Mouse (Mus musculus) thymus, adult 18-20 months (tissue): ENCODE measurements around the gene Rnf168.
"Not testable (repeated sequence)": the region's sequence is repeated elsewhere in the genome, so short reads cannot be mapped to it uniquely, and the experiment has no call there.

ENCODE experiments used
- DNase-seq, 2 experiments: peaks; one replicate each; pipeline ENCODE4 v3.0.0; 2022; ENCODE audit warnings: mixed read lengths in 2 of 2

The Rnf168 gene

GRCm38 (mm10) chr16:32277308-32278256, at the start of gene Rnf168:
TSS of gene Rnf168 (plus strand) at chr16:32277459.
- peak; percentile 80 to 83 for DNase-seq

GRCm38 (mm10) chr16:32232050-32232449, 45.2 kb upstream of the Rnf168 start:
- DNase-seq: not testable (repeated sequence)

DNA sequence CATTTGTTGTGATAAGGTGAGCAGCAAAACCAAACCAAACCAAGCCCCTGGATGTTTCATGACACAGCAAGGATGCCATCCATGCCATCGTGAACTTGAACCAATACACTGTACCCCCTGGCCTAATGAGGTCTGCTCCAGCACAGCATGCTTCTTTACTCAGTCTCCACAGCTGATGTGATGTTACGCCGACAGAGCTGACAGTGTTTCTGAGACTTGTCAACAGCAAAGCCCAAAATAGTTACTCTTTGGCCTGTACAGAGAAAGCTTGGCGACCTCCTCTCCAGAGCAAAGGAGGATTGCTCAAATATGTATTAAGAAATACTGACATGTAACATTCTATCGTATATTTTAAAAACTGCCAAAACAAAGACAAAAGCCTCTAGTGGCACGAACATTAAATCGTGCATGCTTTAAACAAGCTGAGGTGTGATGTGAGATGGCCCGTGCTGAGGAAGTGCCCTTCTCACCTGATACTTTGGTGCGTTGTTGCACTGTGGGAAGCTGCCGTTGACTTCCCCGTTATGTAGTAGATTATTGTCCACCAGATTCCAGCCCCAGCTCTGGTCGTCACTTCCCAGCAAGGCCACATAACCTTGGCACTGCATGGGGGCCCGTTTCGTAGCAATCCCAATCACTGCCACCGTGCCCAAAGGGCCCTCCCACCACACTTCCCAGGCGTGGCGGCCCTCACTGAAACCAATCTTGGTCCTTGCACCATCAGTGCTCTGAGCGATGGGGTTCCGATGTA, 39.2 kb upstream of the Rnf168 start:
- DNase-seq: no peak

DNA sequence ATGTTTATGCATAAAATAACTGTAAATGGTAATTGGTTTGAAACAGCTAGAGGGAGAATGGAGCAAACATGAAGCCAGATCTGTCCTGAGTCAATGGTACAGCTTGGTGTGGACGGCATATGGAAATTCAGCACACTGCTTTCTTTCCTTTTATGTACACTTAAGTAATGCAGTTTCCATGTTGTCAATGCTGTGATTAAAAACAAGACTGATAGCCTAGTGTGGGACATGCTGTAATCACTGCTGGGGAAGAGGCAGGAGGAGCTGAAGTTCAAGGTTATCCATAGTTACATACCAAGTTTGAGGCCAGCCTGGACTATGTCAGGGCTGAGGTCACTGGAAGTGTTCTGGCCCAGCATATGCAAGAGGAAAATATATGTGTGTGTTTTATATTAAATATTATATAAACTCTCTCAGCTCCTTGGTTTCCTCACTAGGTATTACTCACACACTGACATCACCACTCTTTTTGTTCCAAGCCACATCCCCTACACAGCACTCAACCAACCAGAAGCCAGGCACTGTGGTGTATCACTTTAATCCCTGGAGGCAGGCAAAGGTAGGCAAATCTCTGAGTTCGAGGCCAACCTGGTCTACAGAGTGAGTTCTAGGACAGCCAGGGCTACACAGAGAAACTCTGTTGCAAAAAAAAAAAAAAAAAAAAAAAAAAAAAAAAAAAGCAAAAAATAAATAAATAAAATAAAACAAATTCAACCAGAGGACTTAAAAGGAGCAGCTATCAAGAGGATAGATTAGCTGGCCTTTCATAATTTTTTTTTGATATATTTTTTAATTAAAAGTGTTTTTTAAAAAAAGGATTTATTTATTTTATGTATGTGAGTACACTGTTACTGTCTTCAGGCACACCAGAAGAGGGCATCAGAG, 37.6 kb upstream of the Rnf168 start:
- no peak for DNase-seq

GRCm38 (mm10) chr16:32243901-32244300, 33.4 kb upstream of the Rnf168 start:
- DNase-seq: no peak

- peak; percentile 41 to 45 for DNase-seq
These were observed 30.9 kb upstream of the Rnf168 start for GRCm38 (mm10) chr16:32246351-32246791.

DNA sequence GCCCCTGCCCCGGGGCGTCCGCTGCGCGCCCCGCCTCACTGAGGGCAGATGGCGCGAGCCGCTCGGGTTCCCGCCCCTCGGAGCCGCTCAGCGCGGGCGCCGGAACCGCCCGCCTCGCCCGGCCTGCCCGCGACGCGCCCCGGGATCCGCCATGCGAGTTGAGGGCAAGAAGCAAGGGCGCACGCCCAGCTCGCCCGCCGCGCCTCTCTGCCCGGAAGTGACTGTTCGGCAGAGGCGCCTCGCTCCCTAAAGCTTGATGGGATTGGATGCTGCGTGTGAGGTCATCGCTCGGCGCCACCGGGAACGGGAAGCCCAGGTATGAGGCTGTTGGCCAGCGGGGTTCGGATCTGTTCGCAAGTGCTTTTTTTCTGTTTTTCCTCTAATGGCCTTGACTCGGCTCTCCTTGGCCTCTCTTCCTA, 30.3 kb upstream of the Rnf168 start, which contains the start of the genes Fbxo45 and Wdr53:
TSS of gene Fbxo45 (minus strand) at position 207 of the 419 bp plus-strand sequence.
TSS of gene Wdr53 (plus strand) at position 276 of the 419 bp plus-strand sequence.
- DNase-seq: peak; percentile 97 to 98

- not testable (repeated sequence) for DNase-seq
These were observed 13.0 kb upstream of the Rnf168 start for GRCm38 (mm10) chr16:32264225-32264624.

DNA sequence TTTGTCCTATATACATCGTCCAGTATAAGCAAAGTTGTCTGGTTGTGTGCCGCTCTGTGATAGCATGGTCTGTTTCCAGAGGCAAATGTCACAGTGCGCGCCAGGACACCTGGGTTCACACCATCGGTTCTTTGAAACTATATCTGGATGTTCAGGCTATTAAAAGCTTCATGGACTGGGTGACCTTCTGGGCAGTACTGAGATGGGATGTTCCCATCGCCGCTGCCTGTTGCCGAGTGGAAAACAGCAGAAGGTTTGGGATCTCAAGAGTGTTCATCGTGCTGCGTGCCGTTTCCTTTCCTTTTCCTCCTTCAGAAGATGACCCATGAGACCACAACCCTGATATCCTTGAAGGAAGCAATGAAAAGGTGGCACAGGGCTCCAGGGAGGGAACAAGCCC, 6.0 kb upstream of the Rnf168 start, which contains the start of gene Smco1:
TSS of gene Smco1 (plus strand) at position 178 of the 400 bp plus-strand sequence.
- no peak for DNase-seq

DNA sequence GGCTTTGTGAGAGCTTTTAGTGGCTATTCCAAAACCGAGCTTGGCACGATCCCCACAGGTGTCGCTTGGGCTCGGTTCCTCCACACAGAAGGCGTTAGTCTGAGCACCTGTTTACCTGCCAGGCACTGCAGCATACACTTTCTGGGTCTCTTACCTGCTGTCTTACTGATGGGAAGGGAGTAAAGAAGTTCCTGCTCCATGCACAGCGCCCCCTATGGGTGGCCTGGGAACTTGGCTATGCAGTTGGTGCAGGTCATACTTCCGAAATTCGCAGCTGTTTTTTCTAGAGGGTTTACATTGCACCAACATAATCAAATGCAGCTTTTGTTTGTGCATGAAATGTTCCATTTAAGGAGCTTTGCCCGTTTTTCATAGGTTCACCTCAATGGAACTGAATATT, 3.9 kb upstream of the Rnf168 start:
- DNase-seq: no peak

- no peak for DNase-seq
These were observed 2.2 kb upstream of the Rnf168 start for GRCm38 (mm10) chr16:32275041-32275440.

GRCm38 (mm10) chr16:32275830-32276229, 1.4 kb upstream of the Rnf168 start:
- DNase-seq: no peak

DNA sequence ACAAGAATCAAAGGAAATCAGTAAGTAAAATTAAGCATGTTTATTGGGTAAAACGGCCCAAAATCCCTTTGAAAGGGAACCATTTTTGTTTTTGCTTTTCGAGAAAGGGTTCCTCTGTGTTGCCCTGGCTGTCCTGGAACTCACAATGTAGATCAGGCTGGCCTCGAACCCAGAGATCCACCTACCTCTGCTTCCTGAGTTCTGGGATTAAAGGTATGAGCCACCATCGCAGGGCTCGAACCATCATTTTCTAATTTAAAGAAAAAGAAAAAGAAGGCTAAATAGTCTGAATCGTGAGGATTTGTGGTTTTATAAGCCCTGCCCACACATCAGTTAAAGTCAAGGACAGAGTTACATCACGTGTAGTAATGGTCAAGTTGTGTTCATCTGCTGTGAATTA, 1.1 kb downstream of the Rnf168 start:
- no peak for DNase-seq

DNA sequence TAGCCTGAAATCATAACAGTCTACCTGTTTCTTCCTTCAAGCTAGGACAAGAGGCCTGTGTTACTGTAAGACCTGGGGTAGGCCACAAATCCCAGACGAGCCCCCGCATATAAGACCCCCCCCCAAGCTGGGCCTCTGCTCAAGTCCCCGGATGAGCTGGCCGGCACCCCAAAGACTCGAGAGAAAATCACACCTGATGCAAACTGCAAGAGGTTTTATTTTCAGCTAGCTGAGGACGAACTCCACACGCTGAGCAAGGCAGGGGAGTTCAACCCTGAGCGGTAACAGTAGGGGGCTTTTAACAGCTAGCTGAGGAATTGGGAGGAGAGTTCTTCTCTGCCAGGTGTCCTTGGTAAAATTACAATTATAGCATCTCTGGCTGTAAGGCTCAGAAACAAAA, 3.0 kb downstream of the Rnf168 start:
- no peak for DNase-seq

DNA sequence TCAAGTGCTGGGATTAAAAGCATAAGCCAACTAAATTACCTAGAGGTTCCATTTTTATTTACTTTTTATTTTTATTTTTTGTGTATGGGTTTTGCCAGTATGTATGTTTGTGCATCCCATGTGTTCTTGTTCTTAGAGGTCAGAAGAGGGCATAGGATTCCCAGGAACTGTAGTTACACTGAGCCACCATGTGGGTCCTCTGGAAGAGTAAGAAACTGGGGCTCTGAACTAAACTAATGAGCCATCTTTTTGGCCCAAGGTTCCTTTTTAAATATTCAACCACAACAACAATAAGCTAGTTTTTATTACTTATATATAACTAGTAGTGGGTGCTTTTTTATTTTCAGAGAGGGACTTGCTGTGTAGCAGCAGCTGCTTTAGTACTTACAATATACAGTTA, 5.3 kb downstream of the Rnf168 start:
- no peak for DNase-seq

DNA sequence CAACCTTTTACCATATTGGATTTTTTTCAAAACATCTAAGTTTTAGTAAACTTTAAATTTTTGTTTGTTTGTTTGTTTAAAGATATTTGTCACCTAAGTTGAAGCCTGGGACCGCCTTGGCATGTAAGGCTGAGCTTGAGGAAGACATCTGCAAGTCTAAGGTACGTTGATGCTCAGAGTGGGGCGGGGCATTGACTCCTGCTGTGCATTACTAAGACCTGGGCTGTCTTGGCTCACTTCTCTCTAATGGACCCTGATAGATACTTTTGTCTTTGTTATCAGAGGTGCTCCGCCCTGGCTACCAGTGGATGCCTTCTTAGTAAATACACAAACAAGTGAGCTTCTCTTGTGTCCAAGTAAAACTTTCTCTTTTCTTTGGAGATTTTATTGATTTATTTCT, 14.6 kb downstream of the Rnf168 start:
- no peak for DNase-seq

GRCm38 (mm10) chr16:32299617-32300016, 22.4 kb downstream of the Rnf168 start:
- DNase-seq: not testable (repeated sequence)

DNA sequence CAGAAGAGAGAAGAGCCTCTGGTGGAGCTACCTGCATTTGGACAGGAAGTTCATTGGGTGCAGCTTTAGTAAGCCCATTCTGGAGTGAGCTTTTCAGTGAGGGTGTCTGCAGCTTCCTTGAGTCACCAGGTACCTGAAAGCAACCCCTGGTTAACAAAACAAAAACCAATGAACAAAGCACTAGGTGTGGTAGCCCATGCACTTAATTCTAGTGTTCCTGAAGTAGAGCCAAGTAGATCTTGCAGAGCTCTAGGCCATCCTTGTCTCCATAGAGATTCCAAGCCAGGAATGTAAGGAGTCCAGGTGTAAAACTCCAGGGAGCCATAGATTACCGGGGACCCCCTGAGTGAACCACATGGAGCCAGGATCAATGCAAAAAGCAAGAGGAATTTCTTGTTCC, 25.8 kb downstream of the Rnf168 start:
- DNase-seq: no peak

DNA sequence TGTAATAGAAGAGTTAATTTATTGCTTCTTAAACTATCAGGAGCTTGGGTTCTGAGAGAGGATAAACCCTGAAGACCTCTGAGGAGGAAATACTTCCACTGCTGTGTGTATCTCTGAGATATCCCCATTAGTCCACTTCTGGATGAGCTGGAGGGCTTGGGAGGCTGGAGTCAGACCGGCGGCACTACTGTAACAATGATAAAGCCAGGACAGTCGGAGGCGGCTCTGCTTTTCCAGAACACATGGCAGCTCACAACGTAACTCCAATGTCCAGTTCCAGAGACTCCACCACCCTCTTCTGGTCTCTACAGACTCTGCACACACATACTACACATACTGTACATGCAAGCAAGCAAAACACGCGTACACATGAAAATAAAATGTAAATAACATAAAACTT, 26.6 kb downstream of the Rnf168 start:
- no peak for DNase-seq

DNA sequence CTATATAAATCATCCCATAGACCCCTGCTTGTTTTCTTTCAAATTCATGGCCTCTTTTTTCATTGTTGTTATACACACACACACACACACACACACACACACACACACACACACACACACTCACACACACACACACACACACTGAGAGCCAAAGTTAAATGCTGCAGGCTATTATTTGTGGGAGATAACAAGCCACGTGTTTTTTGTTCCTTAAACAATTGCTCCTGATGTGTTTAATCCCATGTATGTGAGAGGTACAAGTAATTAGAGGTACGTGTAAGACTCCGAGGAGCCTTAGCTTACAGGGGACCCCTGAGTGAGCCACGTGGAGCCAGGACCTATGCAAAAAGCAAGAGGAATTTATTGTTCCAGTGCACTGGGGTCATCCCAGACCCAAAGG, 34.7 kb downstream of the Rnf168 start:
- no peak for DNase-seq

DNA sequence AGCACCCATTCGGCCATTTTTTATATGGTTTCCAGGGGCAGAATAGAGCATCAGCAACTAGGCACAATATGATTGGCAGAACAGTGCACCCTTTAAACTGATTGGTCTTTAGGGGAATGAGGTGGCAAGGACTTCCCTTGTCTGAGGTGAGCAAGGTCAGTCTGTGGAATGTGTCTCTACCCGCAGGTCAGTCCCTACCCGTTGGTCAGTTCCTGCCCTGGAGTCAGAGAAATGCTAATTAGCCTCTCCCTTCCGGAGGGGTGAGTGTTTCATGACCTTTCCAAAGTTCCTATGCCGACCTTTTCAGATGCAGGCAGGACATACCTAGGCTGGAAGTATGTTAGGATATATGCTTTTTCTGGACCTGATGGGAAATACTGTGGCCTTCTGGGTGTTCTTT, 35.1 kb downstream of the Rnf168 start:
- DNase-seq: no peak

DNA sequence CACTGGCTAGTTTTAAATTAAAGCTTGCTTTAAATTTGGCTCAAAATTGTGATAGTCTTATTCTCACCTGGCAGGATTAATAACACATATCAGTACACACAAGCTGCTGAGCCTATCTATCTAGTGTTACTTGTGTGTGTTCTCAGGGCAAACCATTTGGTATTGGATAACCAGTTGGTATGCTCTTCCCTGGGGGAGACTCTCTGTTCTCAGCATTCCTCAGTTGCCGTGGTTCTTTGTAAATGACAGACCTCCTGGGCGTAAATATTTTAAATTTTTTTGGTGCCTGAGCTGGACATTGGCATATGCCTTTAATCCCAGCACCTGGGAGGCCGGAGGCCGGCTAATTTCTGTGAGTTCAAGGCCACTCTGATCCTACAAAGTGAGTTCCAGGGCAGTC, 35.6 kb downstream of the Rnf168 start:
- no peak for DNase-seq
